Mouse (Mus musculus): ENCODE results near the gene Bbs9. TPM values are rescaled to one million over a fixed set of nuclear protein-coding genes. Genes with fewer than 3 reads are reported as not detected.

Bbs9 gene
- total RNA-seq, 1 experiment = 10.3 TPM

DNA sequence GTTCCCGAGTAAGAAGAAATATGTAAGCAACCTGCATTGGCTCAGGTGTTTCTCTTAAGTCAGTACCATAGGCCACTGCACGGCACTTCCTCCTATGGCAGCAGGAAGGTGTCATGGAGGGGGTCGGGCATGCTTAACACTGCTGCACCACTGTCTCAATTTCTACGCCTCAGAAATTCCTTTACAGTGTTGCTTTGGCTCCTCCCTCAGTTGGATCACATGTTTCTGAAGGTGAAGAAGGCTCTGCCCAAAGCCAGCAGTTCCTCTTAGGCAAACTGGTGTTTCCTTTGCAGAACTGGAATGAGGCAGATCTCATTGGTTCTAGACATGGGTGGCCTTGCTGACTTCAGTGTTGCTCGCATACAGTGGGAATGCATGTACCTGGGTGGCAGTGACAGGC lies 332.2 kb downstream of the Bbs9 start:
- Histone ChIP-seq H3K4me3 (ENCODE audit: insufficient read depth in 1 of 2, low read depth in 1 of 2, low read length in 2 of 2, poor library complexity in 1 of 2, severe bottlenecking in 1 of 2) (no peak overlapping the region), H3K36me3 (ENCODE audit: control insufficient read depth, insufficient read depth, low read length, poor library complexity, severe bottlenecking) (no peaks in the 10 kb centered on the region), H3K27ac (ENCODE audit: insufficient read depth, low read depth, low read length, poor library complexity, severe bottlenecking) (no peak overlapping the region), H3K9me3 (ENCODE audit: control insufficient read depth, insufficient read depth, low read depth, low read length) (no peaks in the 10 kb centered on the region), H3K9ac (ENCODE audit: insufficient read depth, low read depth, low read length, poor library complexity, severe bottlenecking) (no peak overlapping the region), H3K4me1 (ENCODE audit: control insufficient read depth in 2 of 2, insufficient read depth in 2 of 2, low read length in 2 of 2, poor library complexity in 1 of 2) (no peaks in the 10 kb centered on the region)
- in situ Hi-C loops (cut with MboI; ENCODE audit: low sequenced_read_pairs in 2 of 2, unreplicated experiment in 2 of 2) = no loop called here
- TF ChIP-seq ZC3H11A (IDR thresholded peaks at IDR 0.05; ENCODE audit: borderline replicate concordance, low read depth, low read length) = no peak
- TF ChIP-seq ZNF384 (IDR thresholded peaks at IDR 0.05; ENCODE audit: low read depth, low read length) = no peak
- no peak for TF ChIP-seq CHD2 (IDR thresholded peaks at IDR 0.05; ENCODE audit: low read depth, low read length)
- no peak for TF ChIP-seq MAFK (IDR thresholded peaks at IDR 0.05; ENCODE audit: insufficient read depth, low read depth, low read length)
- no peak for TF ChIP-seq HCFC1 (IDR thresholded peaks at IDR 0.05; ENCODE audit: borderline replicate concordance, insufficient read depth, low read length)
- peak; percentile 6 for DNase-seq (ENCODE audit: low read depth, low spot score)

DNA sequence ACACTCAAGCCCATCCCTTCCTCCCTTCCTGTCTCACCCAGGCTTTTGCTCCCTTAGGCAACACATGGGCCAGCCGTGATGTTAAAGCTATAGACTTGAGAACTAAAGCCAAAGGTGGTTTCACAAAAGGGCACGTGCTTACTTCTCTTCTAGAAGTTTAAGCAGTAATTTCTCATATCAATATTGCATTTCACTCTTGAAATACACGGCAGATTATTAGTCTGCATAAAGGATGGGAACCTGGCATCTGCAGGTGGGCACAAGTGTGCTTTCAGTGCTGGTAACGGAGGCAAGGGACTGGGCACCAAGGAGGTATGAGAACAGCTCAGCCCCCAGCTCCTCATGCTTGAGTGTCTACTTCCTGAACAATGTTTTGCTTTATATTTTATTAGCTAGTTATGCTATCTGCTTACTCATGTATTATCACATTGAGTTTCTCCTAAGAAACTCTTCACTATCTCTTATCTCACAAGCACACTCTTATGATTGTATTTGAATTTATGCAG lies 334.2 kb downstream of the Bbs9 start:
- in situ Hi-C loops (cut with MboI; ENCODE audit: low sequenced_read_pairs in 2 of 2, unreplicated experiment in 2 of 2) = no loop called here
- no peaks in the 10 kb centered on the region for H3K9me3 ChIP-seq (ENCODE audit: control insufficient read depth, insufficient read depth, low read depth, low read length)
- H3K36me3 ChIP-seq (ENCODE audit: control insufficient read depth, insufficient read depth, low read length, poor library complexity, severe bottlenecking) = no peaks in the 10 kb centered on the region
- H3K9ac ChIP-seq (ENCODE audit: insufficient read depth, low read depth, low read length, poor library complexity, severe bottlenecking) = no peak overlapping the region
- H3K4me3 ChIP-seq (ENCODE audit: insufficient read depth in 1 of 2, low read depth in 1 of 2, low read length in 2 of 2, poor library complexity in 1 of 2, severe bottlenecking in 1 of 2) = no peak overlapping the region
- no peaks in the 10 kb centered on the region for H3K4me1 ChIP-seq (ENCODE audit: control insufficient read depth in 2 of 2, insufficient read depth in 2 of 2, low read length in 2 of 2, poor library complexity in 1 of 2)
- no peak for DNase-seq (ENCODE audit: low read depth, low spot score)
- no peak overlapping the region for H3K27ac ChIP-seq (ENCODE audit: insufficient read depth, low read depth, low read length, poor library complexity, severe bottlenecking)
- TF ChIP-seq CHD2 (IDR thresholded peaks at IDR 0.05; ENCODE audit: low read depth, low read length) = no peak
- no peak for TF ChIP-seq HCFC1 (IDR thresholded peaks at IDR 0.05; ENCODE audit: borderline replicate concordance, insufficient read depth, low read length)
- no peak for TF ChIP-seq MAFK (IDR thresholded peaks at IDR 0.05; ENCODE audit: insufficient read depth, low read depth, low read length)
- no peak for TF ChIP-seq ZNF384 (IDR thresholded peaks at IDR 0.05; ENCODE audit: low read depth, low read length)
- no peak for TF ChIP-seq ZC3H11A (IDR thresholded peaks at IDR 0.05; ENCODE audit: borderline replicate concordance, low read depth, low read length)

GRCm38 (mm10) chr9:22810454-22810853 lies 334.9 kb downstream of the Bbs9 start:
- Histone ChIP-seq H3K4me3 (ENCODE audit: insufficient read depth in 1 of 2, low read depth in 1 of 2, low read length in 2 of 2, poor library complexity in 1 of 2, severe bottlenecking in 1 of 2) (no peak overlapping the region), H3K9ac (ENCODE audit: insufficient read depth, low read depth, low read length, poor library complexity, severe bottlenecking) (no peak overlapping the region), H3K9me3 (ENCODE audit: control insufficient read depth, insufficient read depth, low read depth, low read length) (no peaks in the 10 kb centered on the region), H3K4me1 (ENCODE audit: control insufficient read depth in 2 of 2, insufficient read depth in 2 of 2, low read length in 2 of 2, poor library complexity in 1 of 2) (no peaks in the 10 kb centered on the region), H3K27ac (ENCODE audit: insufficient read depth, low read depth, low read length, poor library complexity, severe bottlenecking) (no peak overlapping the region), H3K36me3 (ENCODE audit: control insufficient read depth, insufficient read depth, low read length, poor library complexity, severe bottlenecking) (no peaks in the 10 kb centered on the region)
- no peak for DNase-seq (ENCODE audit: low read depth, low spot score)
- in situ Hi-C loops (cut with MboI; ENCODE audit: low sequenced_read_pairs in 2 of 2, unreplicated experiment in 2 of 2) = no loop called here
- TF ChIP-seq ZC3H11A (IDR thresholded peaks at IDR 0.05; ENCODE audit: borderline replicate concordance, low read depth, low read length) (no peak), HCFC1 (IDR thresholded peaks at IDR 0.05; ENCODE audit: borderline replicate concordance, insufficient read depth, low read length) (no peak), ZNF384 (IDR thresholded peaks at IDR 0.05; ENCODE audit: low read depth, low read length) (no peak), MAFK (IDR thresholded peaks at IDR 0.05; ENCODE audit: insufficient read depth, low read depth, low read length) (no peak), CHD2 (IDR thresholded peaks at IDR 0.05; ENCODE audit: low read depth, low read length) (no peak)

GRCm38 (mm10) chr9:22811931-22812330 lies 336.4 kb downstream of the Bbs9 start:
- no peak overlapping the region for H3K27ac ChIP-seq (ENCODE audit: insufficient read depth, low read depth, low read length, poor library complexity, severe bottlenecking)
- no peak overlapping the region for H3K4me3 ChIP-seq (ENCODE audit: insufficient read depth in 1 of 2, low read depth in 1 of 2, low read length in 2 of 2, poor library complexity in 1 of 2, severe bottlenecking in 1 of 2)
- H3K9me3 ChIP-seq (ENCODE audit: control insufficient read depth, insufficient read depth, low read depth, low read length) = no peaks in the 10 kb centered on the region
- no peaks in the 10 kb centered on the region for H3K36me3 ChIP-seq (ENCODE audit: control insufficient read depth, insufficient read depth, low read length, poor library complexity, severe bottlenecking)
- no peaks in the 10 kb centered on the region for H3K4me1 ChIP-seq (ENCODE audit: control insufficient read depth in 2 of 2, insufficient read depth in 2 of 2, low read length in 2 of 2, poor library complexity in 1 of 2)
- no peak for TF ChIP-seq MAFK (IDR thresholded peaks at IDR 0.05; ENCODE audit: insufficient read depth, low read depth, low read length)
- no peak for TF ChIP-seq ZNF384 (IDR thresholded peaks at IDR 0.05; ENCODE audit: low read depth, low read length)
- TF ChIP-seq ZC3H11A (IDR thresholded peaks at IDR 0.05; ENCODE audit: borderline replicate concordance, low read depth, low read length) = no peak
- no peak for TF ChIP-seq CHD2 (IDR thresholded peaks at IDR 0.05; ENCODE audit: low read depth, low read length)
- TF ChIP-seq HCFC1 (IDR thresholded peaks at IDR 0.05; ENCODE audit: borderline replicate concordance, insufficient read depth, low read length) = no peak
- no peak overlapping the region for H3K9ac ChIP-seq (ENCODE audit: insufficient read depth, low read depth, low read length, poor library complexity, severe bottlenecking)
- DNase-seq (ENCODE audit: low read depth, low spot score) = no peak
- in situ Hi-C loops (cut with MboI; ENCODE audit: low sequenced_read_pairs in 2 of 2, unreplicated experiment in 2 of 2) = no loop called here

All from ES-E14 (cell line).